Mouse (Mus musculus) Patski (cell line): Measurements from ENCODE around the gene Sema3f. TPM values are rescaled to one million over a fixed set of nuclear protein-coding genes. Genes with fewer than 3 reads are reported as not detected.

Experiments
- ATAC-seq: fragments of 100-300 bp; one replicate; pipeline ENCODE4 v1.8.0; 2021
- CTCF ChIA-PET: fragments of 350-600 bp; sonication (Branson Sonifier 250); formaldehyde crosslinking; loops from one replicate; lab custom pipeline; 2022; ENCODE audit warnings: inconsistent platforms; lab: Charles Lee
- POLR2A ChIA-PET: fragments of 350-600 bp; sonication (Branson Sonifier 250); formaldehyde crosslinking; loops from one replicate; lab custom pipeline; 2022; ENCODE audit warnings: antibody characterized with exemption, inconsistent platforms; lab: Charles Lee
- DNase-seq: peaks from one replicate; pipeline ENCODE4 v3.0.0-alpha.2; 2011; ENCODE audit warnings: low read depth, low spot score
- H3K27me3 ChIP-seq: fragments of 371-371 bp; one replicate; pipeline ENCODE4 v1.5.1; 2021
- CTCF ChIP-seq: fragments of 100-300 bp; IDR thresholded peaks from one replicate; pipeline ENCODE4 v1.5.1; 2021
- in situ Hi-C: fragments of 300-500 bp; cut with MboI; formaldehyde crosslinking; loops from 3 replicates; pipeline ENCODE4 v1.11.1; 2018; ENCODE audit warnings: low pct_unique_long_range_greater_than_20kb, mixed read lengths
- polyA plus RNA-seq: library from polyadenylated mRNA; unstranded; gene quantifications from one replicate; pipeline ENCODE4 v1.2.3, GENCODE M21; 2021

The Sema3f gene
- polyA plus RNA-seq, 1 experiment from 2014 or later = 272 TPM

GRCm38 (mm10) chr9:107736185-107736485 is 25.9 kb upstream of the Sema3f start:
- in situ Hi-C loops = loop anchor here (5.0 kb wide), 2 partner anchors 49 to 94 kb away; no protein-coding TSS in a partner anchor
- TF ChIP-seq CTCF = no peak
- ChIA-PET CTCF (interaction anchor here (0.7 to 3.5 kb wide), 6 partner anchors 10 to 38 kb away, joined by 3 to 27 read pairs (median 5); partner anchors contain the start of gene Sema3f), POLR2A (interaction anchor here (0.9 to 3.6 kb wide), 7 partner anchors 12 to 36 kb away, joined by 4 to 18 read pairs (median 6); no protein-coding TSS in a partner anchor)
- H3K27me3 ChIP-seq = no peaks in the 10 kb centered on the region
- ATAC-seq (no peak), DNase-seq (no peak)

GRCm38 (mm10) chr9:107735356-107736184 is 25.3 kb upstream of the Sema3f start:
- no peaks in the 10 kb centered on the region for H3K27me3 ChIP-seq
- no peak for DNase-seq
- POLR2A ChIA-PET = interaction anchor here (0.8 to 3.6 kb wide), 9 partner anchors 11 to 166 kb away, joined by 3 to 12 read pairs (median 4); no protein-coding TSS in a partner anchor
- CTCF ChIA-PET = interaction anchor here (0.7 to 3.5 kb wide), 7 partner anchors 9 to 90 kb away, joined by 3 to 27 read pairs (median 4); partner anchors contain the start of gene Sema3f
- TF ChIP-seq CTCF = no peak
- no peak for ATAC-seq
- in situ Hi-C loops = loop anchor here (5.0 kb wide), 2 partner anchors 48 to 93 kb away; no protein-coding TSS in a partner anchor

- H3K27me3 ChIP-seq = no peaks in the 10 kb centered on the region
- POLR2A ChIA-PET = interaction anchor here (0.8 to 0.9 kb wide), 2 partner anchors 11 to 165 kb away, joined by 3 read pairs; no protein-coding TSS in a partner anchor
- CTCF ChIA-PET = interaction anchor here (1.2 to 1.8 kb wide), 3 partner anchors 18 to 89 kb away, joined by 3 to 8 read pairs (median 4); no protein-coding TSS in a partner anchor
- DNase-seq (no peak), ATAC-seq (no peak)
- in situ Hi-C loops = no loop called here
- no peak for TF ChIP-seq CTCF
Measured at GRCm38 (mm10) chr9:107734567-107734971, 24.3 kb upstream of the Sema3f start.

GRCm38 (mm10) chr9:107729709-107730108 is 19.4 kb upstream of the Sema3f start:
- TF ChIP-seq CTCF = no peak
- no peaks in the 10 kb centered on the region for H3K27me3 ChIP-seq
- ChIA-PET POLR2A (interaction anchor here (2.0 kb wide), 1 partner anchor 15 kb away, joined by 6 read pairs; no protein-coding TSS in a partner anchor), CTCF (interaction anchor here (1.0 to 1.4 kb wide), 2 partner anchors 8 to 117 kb away, joined by 3 read pairs; no protein-coding TSS in a partner anchor)
- DNase-seq (no peak), ATAC-seq (no peak)
- in situ Hi-C loops = no loop called here

GRCm38 (mm10) chr9:107728919-107729670 is 18.8 kb upstream of the Sema3f start:
- TF ChIP-seq CTCF = no peak
- no peak for ATAC-seq
- in situ Hi-C loops = no loop called here
- CTCF ChIA-PET = interaction anchor here (1.0 to 1.4 kb wide), 2 partner anchors 9 to 117 kb away, joined by 3 read pairs; no protein-coding TSS in a partner anchor
- POLR2A ChIA-PET = interaction anchor here (2.0 kb wide), 1 partner anchor 14 kb away, joined by 6 read pairs; no protein-coding TSS in a partner anchor
- H3K27me3 ChIP-seq = no peaks in the 10 kb centered on the region
- DNase-seq = no peak

- no peaks in the 10 kb centered on the region for H3K27me3 ChIP-seq
- no peak for TF ChIP-seq CTCF
- ChIA-PET CTCF (interaction anchor here (0.9 to 1.8 kb wide), 3 partner anchors 9 to 83 kb away, joined by 3 to 7 read pairs (median 6); no protein-coding TSS in a partner anchor), POLR2A (interaction anchor here (1.0 to 1.2 kb wide), 2 partner anchors 14 to 15 kb away, joined by 3 read pairs; no protein-coding TSS in a partner anchor)
- DNase-seq (no peak), ATAC-seq (no peak)
- in situ Hi-C loops = no loop called here
Measured at GRCm38 (mm10) chr9:107727041-107727440, 16.8 kb upstream of the Sema3f start.

GRCm38 (mm10) chr9:107724796-107725195 is 14.5 kb upstream of the Sema3f start:
- no peak for TF ChIP-seq CTCF
- no peak for ATAC-seq
- no peaks in the 10 kb centered on the region for H3K27me3 ChIP-seq
- in situ Hi-C loops = loop anchor here (25.0 kb wide), 1 partner anchor 412 kb away; no protein-coding TSS in a partner anchor
- CTCF ChIA-PET = interaction anchor here (1.1 to 2.3 kb wide), 5 partner anchors 9 to 22 kb away, joined by 3 to 10 read pairs (median 3); no protein-coding TSS in a partner anchor
- no peak for DNase-seq
- POLR2A ChIA-PET = interaction anchor here (0.7 to 1.8 kb wide), 3 partner anchors 12 to 23 kb away, joined by 3 to 6 read pairs (median 4); no protein-coding TSS in a partner anchor

- no peaks in the 10 kb centered on the region for H3K27me3 ChIP-seq
- CTCF ChIA-PET = interaction anchor here (0.7 to 2.3 kb wide), 7 partner anchors 10 to 47 kb away, joined by 3 to 10 read pairs (median 3); no protein-coding TSS in a partner anchor
- in situ Hi-C loops = loop anchor here (25.0 kb wide), 1 partner anchor 412 kb away; no protein-coding TSS in a partner anchor
- TF ChIP-seq CTCF = no peak
- no peak for DNase-seq
- ATAC-seq = peak; percentile 61
- POLR2A ChIA-PET = interaction anchor here (1.0 to 1.8 kb wide), 6 partner anchors 9 to 23 kb away, joined by 3 to 6 read pairs (median 4); no protein-coding TSS in a partner anchor
Measured at GRCm38 (mm10) chr9:107723794-107724531, 13.7 kb upstream of the Sema3f start.

- CTCF ChIA-PET = interaction anchor here (0.7 to 2.3 kb wide), 7 partner anchors 9 to 46 kb away, joined by 3 to 10 read pairs (median 3); no protein-coding TSS in a partner anchor
- no peak for TF ChIP-seq CTCF
- no peak for ATAC-seq
- no peaks in the 10 kb centered on the region for H3K27me3 ChIP-seq
- in situ Hi-C loops = loop anchor here (25.0 kb wide), 1 partner anchor 411 kb away; no protein-coding TSS in a partner anchor
- no peak for DNase-seq
- POLR2A ChIA-PET = interaction anchor here (1.0 to 1.8 kb wide), 6 partner anchors 8 to 22 kb away, joined by 3 to 6 read pairs (median 4); no protein-coding TSS in a partner anchor
Measured at GRCm38 (mm10) chr9:107723292-107723691, 13.0 kb upstream of the Sema3f start.
